Mouse (Mus musculus) spleen, postnatal 36 days (tissue): ENCODE results near the gene Uba5.
A peak's percentile ranks its signal among the peaks of the same experiment; 100 is the strongest.

ENCODE experiments used
- DNase-seq, 2 experiments: peaks; one replicate each; pipeline ENCODE4 v3.0.0; 2022; ENCODE audit warnings: low spot score in 2 of 2, mixed read lengths in 1 of 2

The Uba5 gene

DNA sequence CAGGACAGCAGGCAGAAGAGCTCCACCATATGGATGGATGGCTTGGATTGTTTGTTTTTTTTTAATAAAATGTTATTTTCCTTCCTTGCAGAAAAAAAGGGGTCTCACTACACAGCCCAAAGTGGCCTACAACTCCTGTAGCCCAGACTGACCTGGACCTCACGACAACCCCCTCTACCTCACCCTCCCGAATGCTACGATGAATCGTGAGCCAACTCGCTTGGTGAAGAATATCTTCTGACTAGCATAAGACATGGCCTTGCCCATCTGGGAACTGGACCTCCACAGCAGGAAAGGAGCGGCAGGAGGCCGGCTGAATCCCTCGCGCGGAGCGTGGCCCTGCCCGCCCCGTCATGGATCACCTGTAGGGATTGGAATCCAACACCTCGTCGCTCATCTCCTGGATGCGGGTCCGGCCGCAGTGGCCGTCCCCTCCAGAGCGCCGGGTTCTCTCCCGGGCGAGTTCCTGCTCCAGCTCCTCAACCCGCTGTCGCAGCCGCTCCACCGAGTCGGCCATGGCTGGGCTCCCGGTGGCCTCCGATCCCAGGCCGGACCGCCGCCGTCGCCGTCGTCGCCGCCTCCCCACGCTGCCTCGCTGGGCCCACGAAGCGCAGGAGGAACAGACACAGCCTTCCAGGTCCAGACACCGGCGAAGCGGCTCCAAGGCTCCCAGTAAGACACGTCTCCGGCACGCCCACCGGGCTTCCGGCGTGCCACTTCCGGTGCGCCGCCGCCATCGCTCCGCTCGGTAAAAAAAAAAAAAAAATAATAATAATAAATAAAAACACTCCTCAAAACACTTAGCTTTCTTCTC lies at the start of gene Uba5:
Uba5 (minus strand) TSS at position 705 of the 814 bp plus-strand sequence.
- peak; percentile 56 to 66 for DNase-seq

DNA sequence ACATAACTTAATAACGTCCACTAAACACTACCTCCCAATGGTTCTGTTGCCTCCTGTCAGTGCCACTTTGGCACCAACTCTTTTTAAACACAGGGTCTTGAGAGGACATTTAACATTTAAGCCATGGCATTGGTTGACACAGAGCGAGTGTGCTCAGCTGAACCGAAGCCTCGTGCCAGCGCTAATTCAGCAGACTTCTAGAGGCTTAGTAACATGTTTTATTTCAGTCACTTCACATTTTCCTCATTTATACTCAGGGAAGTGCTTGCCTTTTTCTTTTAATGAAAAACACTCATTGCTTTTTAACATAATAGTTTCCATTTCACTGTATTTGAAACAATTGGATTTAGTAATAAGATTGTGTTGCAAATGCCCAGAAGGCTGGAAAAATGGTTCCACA lies 46.2 kb upstream of the Uba5 start:
- no peak for DNase-seq

DNA sequence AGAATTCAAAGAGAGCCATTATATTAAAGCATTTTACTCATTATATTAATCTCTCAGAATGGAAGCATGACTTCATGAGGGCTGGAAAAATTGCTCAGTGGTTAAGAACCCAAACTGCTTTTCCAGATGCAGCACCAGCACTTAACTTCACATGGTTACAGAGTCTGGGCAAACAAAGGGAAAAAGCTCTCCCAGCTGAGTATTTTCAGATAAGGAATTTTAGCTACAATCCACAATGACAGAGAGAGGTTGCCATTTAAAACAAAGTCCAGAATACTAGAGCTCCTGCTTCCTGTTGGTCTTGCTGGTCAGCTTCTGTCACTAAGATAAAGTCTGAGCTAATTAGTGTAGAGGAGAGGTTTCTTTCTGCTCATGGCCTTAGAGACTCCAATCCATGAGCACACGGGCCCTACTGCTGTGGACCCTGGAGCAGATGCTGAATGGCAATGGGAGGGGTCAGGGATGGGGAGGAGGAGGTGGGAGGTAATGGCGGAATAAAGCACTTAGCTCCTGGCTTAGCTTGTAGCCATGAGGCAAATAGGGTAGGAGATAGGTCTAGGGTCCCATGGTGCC lies 45.7 kb upstream of the Uba5 start:
- no peak for DNase-seq

DNA sequence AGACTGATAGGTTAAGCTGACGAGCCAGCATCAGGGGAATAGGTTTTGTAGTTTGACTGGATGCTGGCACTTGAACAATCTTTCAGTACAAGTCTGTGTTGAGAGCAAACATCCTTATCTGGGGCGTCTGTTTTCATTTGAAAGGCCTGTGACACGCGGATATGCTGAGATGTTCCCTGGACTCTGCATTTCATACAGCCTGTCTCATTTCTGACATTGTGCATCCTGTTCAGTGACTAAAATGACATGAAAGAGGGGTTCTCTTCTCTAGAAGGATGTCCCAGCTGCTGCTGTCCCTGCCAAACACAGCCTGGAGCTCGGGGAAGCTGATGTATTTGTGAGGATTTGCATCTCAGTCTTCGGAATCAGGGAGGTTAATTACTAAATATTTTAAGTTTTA lies 44.5 kb upstream of the Uba5 start:
- no peak for DNase-seq

DNA sequence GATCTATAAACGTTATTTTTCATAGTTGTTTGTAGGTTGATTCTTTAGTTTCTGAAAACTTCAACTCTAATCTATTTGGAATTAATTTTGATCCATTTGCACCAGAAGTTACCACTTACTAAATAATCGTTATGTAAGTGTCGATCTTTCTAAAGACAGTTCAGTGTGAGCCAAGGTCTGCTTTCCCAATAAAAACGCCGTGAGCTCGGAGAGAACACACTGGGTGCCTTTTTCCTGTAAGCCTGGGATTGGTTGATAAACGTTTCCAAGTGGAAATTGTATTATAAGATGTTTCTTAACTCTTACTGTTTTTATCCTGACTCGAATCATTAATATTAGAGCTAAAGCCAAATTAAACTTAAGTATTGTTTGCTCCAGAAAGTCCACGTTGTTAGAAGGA lies 44.0 kb upstream of the Uba5 start:
- DNase-seq = no peak

DNA sequence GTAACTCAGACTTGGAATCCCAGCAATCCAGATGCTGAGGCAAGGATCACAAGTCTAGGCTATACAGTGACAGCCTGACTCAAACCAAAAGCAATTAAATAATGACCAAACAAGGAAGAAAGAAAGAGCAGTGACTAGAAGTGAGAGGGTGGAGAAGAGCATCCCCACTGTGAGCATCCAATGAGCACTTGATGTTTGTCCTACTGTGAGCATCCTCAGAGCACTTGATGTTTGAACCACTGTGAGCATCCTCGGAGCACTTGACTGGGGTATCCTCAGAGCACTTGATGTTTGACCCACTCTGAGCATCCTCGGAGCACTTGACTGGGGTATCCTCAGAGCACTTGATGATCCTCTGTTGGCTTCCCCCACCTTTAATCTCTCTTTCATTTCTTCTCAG lies 42.1 kb upstream of the Uba5 start:
- no peak for DNase-seq

DNA sequence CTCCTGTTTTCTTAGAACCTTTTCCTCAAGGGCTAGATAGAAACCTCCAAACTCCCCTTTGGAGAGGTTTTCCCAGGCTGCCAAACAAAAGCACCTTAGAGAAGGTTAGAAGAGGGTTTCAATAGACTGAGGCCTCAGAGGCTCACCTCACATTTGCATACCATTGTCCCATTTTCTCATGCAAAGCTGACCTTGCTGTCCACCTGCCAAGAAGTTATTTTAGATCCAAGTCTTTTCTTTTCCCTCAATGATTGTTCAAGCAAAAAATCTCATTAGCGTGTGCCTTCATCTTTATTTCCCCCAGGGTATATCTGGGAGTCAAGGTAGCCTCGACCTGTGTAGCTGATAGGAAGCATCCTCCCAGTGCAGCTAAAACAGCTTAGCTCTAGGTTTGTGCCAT lies 40.0 kb upstream of the Uba5 start:
- no peak for DNase-seq

DNA sequence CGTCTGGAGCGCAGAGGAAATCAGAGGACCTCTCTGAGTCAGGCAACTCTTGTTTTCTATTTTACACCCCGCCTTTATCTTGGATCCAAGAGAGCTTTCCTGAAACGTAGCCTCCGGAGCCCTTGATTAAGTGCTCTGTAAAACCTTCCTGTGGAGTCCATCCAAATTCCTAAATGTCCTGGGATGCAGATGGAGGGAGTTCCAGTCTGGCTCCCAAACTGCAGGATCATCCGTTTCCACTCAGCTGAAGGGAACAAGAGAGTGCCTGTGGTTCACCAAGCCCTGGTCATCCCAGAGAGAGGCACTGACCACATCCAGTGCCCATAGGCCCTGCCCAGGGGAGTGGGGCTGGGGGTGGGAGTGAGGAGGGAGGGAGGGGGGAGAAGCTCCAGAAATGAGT lies 39.4 kb upstream of the Uba5 start:
- DNase-seq = no peak

DNA sequence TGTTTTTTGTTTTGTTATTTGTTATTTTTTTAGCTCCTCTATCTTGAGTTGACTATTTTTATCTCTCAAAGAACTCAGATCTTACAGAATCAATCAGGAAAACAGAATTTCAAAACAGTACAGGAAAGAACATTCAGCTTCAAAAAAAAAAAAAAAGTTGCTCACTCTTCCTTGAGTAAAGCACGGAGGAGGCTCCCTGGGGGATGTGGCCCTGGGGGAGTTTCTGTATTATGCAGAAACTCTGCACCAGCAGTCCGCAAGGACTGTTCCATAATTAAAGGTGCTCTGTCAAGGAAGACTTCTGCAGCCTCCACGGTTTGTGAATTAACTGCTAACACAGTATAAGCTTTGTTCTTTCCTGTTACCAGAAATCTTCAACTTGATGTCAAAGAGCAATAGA lies 38.5 kb upstream of the Uba5 start:
- peak in 1 of 2 experiments; percentile 19 for DNase-seq

DNA sequence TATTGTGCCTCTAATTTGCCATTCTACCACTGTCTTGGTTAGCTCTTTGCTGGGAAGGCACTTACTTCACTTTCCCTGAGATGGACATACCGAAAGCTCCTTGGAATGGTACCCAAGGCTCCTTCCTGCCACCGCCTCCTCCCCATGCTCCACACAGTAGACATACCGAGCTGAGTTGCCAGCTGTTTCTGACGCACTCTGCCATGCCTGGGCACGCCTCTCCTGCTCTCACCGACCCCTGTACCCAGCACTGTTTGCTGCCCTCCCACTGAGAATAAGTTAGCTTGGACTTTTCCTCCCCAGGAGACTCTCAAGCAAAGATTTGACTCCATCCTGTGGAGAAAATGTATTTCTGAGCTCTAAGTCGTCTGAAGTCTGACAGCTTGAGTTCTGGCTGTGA lies 37.9 kb upstream of the Uba5 start:
- DNase-seq = no peak

DNA sequence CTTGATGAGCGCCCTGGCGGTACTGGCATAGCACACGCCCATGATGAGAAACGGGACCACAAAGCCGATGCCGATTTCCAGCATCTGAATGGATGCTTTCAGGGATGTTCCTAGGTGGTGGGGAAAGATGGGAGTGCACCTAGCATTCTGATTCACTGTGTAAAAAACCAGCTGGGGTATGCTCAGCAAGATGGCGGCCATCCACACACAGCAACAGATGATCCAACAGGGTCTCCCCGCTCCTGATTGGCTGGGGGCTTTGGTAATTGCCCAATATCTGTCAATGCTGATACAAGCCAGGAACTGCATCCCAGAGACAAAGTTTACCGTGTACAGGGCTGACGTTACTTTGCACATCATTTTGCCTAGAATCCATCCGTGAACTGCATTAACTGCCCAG lies 36.1 kb upstream of the Uba5 start:
- DNase-seq = no peak

DNA sequence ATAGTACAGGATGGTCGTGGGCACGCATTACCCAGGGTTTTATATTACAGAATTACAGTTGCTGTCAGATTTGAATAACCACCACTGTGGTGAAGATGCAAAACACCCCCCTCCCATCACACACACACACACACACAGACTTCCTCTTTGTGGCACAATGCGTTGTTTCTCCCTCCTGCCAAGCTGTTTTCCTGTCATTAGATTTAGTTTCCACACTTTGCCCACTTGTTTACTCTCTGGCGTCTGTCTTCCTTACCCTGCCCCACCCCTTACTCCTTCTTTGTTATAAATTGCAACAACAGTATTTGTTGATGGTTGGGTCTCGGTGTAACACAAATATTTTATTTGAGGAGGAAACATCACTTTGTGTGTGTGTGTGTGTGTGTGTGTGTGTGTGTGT lies 35.3 kb upstream of the Uba5 start:
- DNase-seq = peak; percentile 13 to 36

DNA sequence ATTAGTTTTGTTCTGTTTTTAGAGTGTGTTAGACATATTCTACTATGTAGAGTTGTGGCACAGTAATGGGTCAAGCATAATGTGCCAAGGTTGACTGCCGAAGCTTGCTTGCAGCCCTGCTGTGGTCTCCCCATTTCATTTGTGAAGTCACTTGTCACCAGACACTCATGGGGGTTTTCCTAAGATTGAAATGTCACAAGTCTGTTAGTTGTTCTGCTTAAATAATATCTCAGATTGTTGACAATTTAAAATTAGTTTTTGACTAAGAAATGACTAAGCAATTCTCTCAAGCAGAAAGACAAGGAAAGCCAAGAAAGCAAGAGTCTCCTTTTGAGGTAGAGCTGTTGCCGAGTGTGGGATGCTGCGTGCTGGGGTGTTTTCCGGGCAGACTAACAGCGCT lies 30.0 kb upstream of the Uba5 start:
- no peak for DNase-seq

DNA sequence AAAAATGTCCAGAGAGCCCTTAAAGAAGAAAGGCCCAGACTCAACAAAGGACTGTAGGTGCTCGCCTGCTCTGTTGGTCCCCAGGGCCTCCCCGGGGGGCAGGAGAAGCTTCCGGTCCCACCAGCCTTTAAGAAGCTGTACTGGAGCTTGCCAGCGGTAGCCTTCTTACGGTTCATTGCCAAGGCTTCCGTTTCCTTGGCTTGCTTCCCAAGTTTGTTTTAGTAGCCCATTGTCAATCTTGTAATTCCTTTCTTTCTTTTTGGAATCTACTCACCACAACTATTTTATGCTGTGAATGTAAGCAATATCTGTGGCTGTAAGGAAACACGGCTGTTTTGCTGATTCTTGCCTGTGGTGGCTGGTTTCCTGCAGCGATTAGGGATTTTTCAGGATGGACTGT lies 25.6 kb upstream of the Uba5 start:
- DNase-seq = no peak

DNA sequence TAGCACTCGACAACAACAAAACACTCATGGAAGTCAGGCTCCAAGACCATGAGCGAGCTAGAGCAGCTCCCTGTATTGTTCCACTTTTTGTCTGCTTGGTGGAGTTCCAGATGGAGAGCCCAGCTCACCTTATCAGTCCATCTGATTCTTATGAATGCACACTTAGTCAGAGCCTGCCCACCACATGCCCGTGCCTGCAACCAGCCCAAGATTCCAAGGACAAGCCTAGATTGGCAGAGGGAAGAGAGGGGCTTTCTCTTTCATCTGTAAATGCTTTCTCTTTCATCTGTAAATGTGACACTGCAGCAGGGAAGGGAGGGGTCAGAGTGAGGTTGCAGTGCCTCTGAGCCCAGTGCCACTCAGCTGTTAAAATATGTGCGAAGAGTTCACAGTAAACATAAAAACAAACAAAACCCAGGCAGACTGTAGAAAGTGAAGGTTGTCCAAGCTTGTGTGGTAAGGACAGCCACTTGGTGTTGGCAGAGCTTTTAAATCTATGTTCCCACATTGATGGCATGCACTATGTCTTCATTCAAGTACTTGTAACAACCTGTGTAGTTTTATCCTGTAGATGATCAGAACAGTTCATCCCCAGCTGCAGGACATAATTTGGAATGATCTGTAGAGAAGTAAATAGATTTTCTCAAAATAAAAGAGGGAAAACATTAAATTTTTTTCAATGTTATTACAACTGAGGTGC lies 22.9 kb upstream of the Uba5 start:
- no peak for DNase-seq

DNA sequence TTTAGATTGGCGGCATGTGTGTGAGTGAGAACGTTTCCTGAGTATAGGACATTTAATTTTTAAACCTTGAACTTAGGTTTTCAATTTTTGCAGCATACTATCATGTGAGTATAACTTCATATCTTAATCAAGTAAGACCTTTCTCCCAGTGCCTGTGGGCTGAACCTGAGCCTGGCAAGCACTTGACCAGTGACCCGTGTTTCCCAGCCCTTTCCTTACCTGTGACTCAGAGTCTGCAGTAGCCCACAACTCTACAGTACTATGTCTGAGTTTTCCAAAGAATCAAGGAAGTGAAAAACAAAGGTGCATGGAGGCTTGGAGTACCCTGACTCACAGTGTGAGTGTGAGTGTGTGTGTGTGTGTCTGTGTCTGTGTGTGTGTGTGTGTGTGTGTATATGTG lies 17.1 kb upstream of the Uba5 start:
- no peak for DNase-seq

DNA sequence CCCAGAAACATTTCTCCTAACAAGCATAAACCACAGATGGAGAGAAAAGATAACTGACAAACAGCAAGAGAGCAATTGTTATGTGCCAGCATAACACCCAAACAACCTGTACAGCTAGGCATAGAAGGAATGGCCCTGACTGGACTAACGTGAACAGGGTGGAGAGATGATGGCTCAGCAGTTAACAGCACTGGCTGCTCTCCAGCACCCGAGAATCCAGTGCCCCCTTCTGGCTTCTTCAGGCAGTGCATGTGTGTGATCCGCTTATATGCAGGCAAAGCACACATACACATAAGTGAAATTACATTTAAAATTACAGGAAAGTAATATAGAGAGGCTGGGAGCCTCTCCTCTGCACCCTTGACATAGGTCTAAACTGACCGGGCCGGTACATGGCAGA lies 16.4 kb upstream of the Uba5 start:
- peak; percentile 32 for DNase-seq

DNA sequence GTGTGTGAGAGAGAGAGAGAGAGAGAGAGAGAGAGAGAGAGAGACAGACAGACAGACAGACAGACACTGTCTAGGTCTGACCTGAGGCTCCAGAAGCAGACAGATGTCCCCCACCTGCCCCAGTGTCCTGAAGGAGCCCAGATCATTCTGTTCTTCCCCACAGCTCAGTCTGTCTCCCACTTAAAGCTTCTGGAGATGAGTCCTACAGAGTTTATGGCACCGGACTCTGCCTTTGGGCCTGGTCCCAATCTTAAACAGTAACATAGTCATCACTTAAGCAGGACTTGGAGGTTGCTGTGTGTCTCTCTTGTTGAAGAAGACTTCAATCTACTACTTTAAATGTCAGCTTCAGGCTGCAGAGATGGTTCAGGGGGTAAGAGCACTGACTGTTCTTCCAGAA lies 15.8 kb upstream of the Uba5 start:
- no peak for DNase-seq

DNA sequence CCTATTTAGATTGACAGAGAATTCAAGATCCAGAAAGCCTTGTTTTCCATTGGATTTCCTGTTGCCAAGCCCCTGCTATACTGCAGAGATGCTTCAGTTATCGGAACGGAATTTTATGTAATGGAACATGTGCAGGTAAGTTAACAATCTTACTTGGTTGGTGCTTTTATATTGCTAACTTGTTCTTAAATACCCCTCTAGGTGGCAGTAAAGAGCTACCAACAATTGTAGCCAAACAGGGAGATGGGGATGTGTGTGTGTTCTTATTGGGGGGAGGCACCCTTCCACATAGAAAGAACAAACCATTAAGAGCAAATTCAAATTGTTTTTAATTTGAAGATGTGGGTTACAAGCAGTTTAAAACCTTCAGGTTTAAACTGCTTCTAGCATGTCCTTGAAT lies 12.9 kb upstream of the Uba5 start:
- no peak for DNase-seq

DNA sequence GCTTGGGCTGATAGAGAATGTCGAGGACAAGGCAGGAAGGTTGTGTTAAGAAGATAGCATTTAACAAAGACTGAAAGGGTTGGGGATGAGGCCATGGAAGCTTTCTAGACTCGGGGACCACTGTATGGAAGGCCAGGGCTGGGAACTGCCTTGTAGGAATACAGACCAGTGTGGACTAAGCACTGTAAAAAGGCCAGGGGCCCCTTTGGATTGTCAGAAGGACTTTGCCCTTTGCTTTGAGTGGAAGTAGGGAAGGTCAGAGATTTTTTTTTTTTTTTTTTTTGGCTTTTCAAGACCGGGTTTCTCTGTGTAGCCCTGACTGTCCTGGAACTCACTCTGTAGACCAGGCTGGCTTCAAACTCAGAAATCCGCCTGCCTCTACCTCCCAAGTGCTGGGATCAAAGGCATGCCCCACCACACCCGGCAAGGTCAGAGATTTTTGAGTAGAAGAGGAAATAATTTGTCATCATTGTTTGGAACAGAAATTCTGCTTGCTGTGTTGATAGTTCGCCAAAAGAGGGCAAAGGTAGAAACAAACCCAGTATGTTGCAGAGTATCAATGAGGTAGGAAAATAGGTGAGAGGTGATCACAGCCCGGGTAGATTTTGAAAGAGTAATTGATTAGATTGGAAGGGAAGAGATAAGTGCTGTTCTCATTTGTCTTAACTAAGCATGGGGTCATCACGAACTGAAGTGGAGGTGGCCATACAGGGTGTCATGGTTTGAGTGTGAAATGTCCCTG lies 8.1 kb upstream of the Uba5 start:
- DNase-seq = no peak

DNA sequence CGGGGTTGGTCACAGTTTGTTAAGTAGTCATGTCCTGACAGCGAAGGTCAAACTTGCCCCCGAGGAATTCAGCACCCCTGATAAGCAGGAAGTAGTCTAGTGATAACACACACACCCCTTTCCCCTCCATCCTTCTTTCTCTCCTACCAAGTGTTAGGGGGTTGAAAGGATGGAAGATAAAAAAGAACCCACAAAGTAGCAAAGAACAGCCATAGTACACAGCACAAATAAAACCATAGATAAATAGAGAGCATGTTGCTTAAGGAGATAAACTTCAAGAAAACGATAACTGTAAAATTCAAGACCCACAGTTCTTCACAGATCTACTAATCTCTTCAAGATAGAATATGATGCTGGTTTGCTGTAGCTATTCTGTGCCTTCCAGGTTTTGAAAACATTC lies 7.3 kb upstream of the Uba5 start:
- DNase-seq = no peak

DNA sequence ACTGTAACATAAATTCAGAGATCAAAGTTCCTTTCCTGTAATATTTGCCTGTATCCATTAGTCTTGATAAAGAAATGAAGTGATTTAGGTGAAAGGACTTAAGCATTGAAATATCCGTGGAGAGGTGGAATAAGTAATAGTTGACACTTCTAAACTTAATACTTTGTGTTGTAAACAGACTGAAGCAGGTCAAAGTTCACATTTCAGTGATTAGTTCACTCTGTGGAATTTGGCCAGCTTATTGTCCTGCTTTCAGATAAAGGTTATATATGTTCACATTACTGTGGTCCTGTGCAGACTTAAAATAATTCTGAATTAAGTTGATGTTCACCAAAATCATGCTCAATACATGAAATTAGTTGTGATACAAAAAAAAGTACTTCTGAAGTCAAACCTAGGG lies 1.6 kb upstream of the Uba5 start:
- DNase-seq = no peak
